Mouse (Mus musculus): ENCODE measurements at regions not wholly inside any gene's neighbourhood (a gene's known extent, or its start where the extent isn't known, plus 50 kb on each side); places are given as distances from the start of the nearest gene placed in this dataset.

DNA sequence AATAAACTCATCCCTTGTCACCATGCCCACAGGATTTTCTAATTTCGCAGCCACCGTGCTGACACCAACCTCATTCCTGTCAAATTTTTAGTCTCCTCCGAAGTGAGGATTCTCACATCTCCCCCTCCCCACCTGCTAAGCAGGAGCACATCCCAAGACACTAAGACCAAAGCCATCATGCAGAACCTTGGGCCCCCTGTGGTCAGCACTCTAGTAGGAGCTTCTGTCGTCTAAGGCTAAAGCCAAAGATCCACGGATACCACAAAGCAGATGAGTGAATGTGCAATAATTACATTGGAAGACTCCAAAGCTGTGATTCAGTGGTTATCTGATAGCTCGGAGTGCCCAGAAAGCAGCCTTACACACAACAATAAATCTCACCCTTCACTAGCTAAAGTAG, 283.5 kb downstream of the Basp1 start:
- no peak for TF ChIP-seq MAFK (IDR thresholded peaks at IDR 0.05; ENCODE audit: insufficient read depth, low read depth, low read length)
- no peak for TF ChIP-seq ZC3H11A (IDR thresholded peaks at IDR 0.05; ENCODE audit: borderline replicate concordance, low read depth, low read length)
- no peak for TF ChIP-seq ZNF384 (IDR thresholded peaks at IDR 0.05; ENCODE audit: low read depth, low read length)
- no peak for TF ChIP-seq HCFC1 (IDR thresholded peaks at IDR 0.05; ENCODE audit: borderline replicate concordance, insufficient read depth, low read length)
